Mouse (Mus musculus) lung, embryonic 16.5 days (tissue): ENCODE data around the gene U90926. TPM values are rescaled to one million over a fixed set of nuclear protein-coding genes. Genes with fewer than 3 reads are reported as not detected.

ENCODE experiments used
- ATAC-seq: fragments of 200-750 bp; cut with Nextera tagmentation; 2 replicates; pipeline ENCODE4 v1.8.0; 2017; ENCODE audit warnings: low read depth, mild to moderate bottlenecking, moderate library complexity
- H3K27ac ChIP-seq: fragments of 300-500 bp; sonication (generic); 2 replicates; pipeline ENCODE4 v1.5.1; 2014; ENCODE audit warnings: mild to moderate bottlenecking, control low read depth, low read length
- H3K27me3 ChIP-seq: fragments of 300-500 bp; sonication (generic); 2 replicates; pipeline ENCODE4 v1.6.1; 2014; ENCODE audit warnings: low read depth, low read length, mixed read lengths; ENCODE audit not compliant: control insufficient read depth, insufficient read depth
- H3K36me3 ChIP-seq: fragments of 300-500 bp; sonication (generic); 2 replicates; pipeline ENCODE4 v1.6.1; 2014; ENCODE audit warnings: low read length; ENCODE audit not compliant: control insufficient read depth, insufficient read depth
- H3K4me1 ChIP-seq: fragments of 300-500 bp; sonication (generic); replicated peaks from 2 replicates; pipeline ENCODE4 v1.6.1; 2014; ENCODE audit warnings: low read length, mixed read lengths; ENCODE audit not compliant: control insufficient read depth, insufficient read depth
- H3K4me2 ChIP-seq: fragments of 300-500 bp; sonication (generic); 2 replicates; pipeline ENCODE4 v1.6.1; 2014; ENCODE audit warnings: low read depth, low read length, control low read depth
- H3K4me3 ChIP-seq: fragments of 300-500 bp; sonication (generic); 2 replicates; pipeline ENCODE4 v1.5.1; 2014; ENCODE audit warnings: mild to moderate bottlenecking, low read length, control low read depth
- H3K9ac ChIP-seq: fragments of 300-500 bp; sonication (generic); 2 replicates; pipeline ENCODE4 v1.6.1; 2014; ENCODE audit warnings: low read length, control low read depth
- H3K9me3 ChIP-seq: fragments of 300-500 bp; sonication (generic); 2 replicates; pipeline ENCODE4 v1.6.1; 2016; ENCODE audit warnings: low read length; ENCODE audit not compliant: control insufficient read depth
- WGBS: fragments of 180-500 bp; shearing (Covaris S2); extraction: QIAGEN DNeasy Blood & Tissue Kit; methylation state at CpG from one replicate; pipeline ENCODE4 v1.1.7; 2014; 5-methylcytosine and 5-hydroxymethylcytosine counted together
- polyA plus RNA-seq: library from polyadenylated mRNA; unstranded; fragments of >200 nt; fragmentation: Nextera tagmentation; extraction: Ambion mirVana; gene quantifications from 2 replicates; pipeline ENCODE4 v1.2.1, GENCODE M21; 2015

The U90926 gene
- polyA plus RNA-seq, 1 experiment from 2014 or later = not detected

DNA sequence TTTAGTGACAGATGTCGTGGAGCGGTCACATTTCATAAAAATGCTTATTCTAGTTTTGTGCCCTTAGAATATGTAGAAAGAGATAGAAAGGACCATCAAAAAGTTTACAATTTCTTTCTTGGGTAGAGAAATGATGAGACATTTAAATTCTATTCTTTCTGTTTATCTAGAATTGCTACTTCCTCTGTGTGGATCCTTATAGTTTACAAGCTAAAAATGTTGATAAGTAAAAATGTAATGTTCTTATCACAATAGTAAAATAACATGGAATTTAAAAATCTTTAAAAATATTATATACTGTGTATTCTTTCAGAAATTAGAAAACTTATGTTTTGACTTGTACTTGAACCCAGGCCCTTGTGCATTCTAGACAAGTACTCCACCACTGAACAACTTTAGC is 29.7 kb upstream of the U90926 start:
- Histone ChIP-seq H3K27me3 (no peaks in the 10 kb centered on the region), H3K27ac (no peak overlapping the region), H3K9me3 (no peaks in the 10 kb centered on the region), H3K4me2 (no peak overlapping the region), H3K9ac (no peak overlapping the region), H3K4me1 (no peaks in the 10 kb centered on the region), H3K36me3 (no peaks in the 10 kb centered on the region), H3K4me3 (no peak overlapping the region)
- no peak for ATAC-seq
- WGBS = 96% methylated on average over 2 of the region's 2 CpGs

DNA sequence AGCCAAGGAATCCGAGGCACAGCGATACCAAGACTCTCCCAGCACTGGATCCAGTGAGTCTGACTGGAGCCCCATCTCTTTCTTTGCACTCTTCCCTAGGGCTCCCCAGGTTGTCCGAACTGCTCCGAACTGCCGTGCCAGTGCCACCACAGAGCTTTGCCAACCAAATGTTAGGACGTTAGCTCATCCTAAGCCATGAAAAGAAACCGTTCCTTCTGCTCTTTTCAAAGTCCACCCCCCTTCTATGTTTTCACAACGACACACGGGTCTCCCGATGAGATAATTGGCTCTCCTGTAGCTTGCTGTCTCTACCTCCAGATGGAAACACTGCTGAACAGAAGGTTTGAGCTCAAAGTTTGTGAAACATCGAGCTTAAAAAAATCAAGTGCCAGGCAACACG is 25.6 kb upstream of the U90926 start:
- no peak overlapping the region for H3K4me3 ChIP-seq
- ATAC-seq = no peak
- no peaks in the 10 kb centered on the region for H3K9me3 ChIP-seq
- no peak overlapping the region for H3K27ac ChIP-seq
- H3K9ac ChIP-seq = no peak overlapping the region
- no peaks in the 10 kb centered on the region for H3K4me1 ChIP-seq
- WGBS = 89% methylated on average over 12 of the region's 12 CpGs
- H3K4me2 ChIP-seq = no peak overlapping the region
- H3K36me3 ChIP-seq = no peaks in the 10 kb centered on the region
- H3K27me3 ChIP-seq = no peaks in the 10 kb centered on the region

DNA sequence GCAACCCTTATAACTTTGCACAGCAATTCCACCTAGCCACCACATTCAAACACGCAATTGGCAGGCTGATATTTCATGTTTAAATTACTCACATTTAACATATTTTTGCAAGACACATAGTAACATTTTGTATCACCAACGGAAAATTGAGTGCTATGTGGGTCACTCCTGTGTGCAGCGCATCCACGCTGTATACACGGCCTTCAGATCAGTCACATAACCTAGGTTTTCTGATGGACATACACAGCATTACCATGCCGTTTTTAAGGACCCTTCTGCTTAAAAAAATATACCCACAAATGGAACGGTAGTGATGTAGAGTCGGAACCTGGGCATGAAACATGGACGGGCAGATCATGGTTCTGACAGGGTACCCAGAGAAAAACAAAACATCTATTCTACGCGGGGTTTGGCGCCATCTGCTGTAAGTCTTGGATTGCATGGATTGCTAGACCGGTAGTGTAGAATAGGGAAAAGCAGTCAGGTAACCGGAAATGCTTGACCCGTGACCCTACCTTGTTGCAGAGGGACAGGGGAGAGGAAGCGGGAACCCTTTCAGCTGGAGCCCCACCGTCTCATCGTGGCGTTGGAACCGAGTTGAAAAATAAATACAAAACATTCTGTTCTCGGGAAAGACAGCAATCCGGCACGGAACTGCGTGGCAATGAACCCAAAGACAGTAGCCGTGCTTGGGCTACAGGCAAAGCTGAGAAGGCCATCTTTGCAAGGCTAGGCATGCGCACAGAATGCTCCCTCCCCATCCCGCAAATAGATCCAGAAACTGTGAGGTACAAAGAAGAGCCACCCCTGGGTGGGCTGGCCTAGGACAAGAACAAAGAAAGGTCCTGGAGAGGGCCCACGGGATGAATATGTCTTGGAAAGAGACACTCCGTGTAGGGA is 24.4 kb upstream of the U90926 start:
- Histone ChIP-seq H3K36me3 (no peaks in the 10 kb centered on the region), H3K4me1 (no peaks in the 10 kb centered on the region; the same call in 1 of the 2 replicates), H3K9ac (no peak overlapping the region), H3K4me3 (no peak overlapping the region), H3K27me3 (no peaks in the 10 kb centered on the region), H3K4me2 (peak overlapping the region; percentile 28), H3K27ac (no peak overlapping the region), H3K9me3 (no peaks in the 10 kb centered on the region)
- ATAC-seq = peak; percentile 23; the same call in 1 of the 2 replicates
- WGBS = 35% methylated on average over 29 of the region's 29 CpGs

DNA sequence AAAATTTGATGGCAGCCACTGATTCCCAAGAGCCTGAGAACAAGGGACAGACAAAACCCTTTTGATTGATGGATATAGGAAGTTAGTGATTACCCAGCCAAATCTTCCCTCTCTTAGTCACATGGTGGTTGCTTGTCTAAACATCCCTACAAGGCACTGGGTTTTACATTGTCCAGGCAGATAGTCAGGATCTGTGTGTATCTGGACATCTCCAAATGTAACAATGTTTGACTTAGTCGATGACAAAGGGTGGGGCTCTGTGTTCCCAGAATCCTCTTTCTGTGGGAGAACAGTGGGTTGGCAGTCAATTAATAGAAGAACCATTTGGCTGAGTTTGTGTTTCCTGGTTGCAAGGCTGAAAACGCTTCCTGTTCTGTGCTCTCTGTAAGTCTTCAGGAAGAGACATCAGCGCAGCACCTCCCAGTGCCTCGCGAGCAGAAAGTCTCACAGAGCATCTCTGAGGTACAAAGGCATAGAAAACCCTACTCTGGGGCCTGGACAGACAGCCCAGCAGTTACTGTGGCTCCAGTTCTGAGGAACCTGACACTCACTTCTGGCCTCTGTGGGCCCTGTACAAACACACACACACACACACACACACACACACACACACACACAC is 19.8 kb upstream of the U90926 start:
- H3K36me3 ChIP-seq = no peaks in the 10 kb centered on the region
- H3K4me3 ChIP-seq = no peak overlapping the region
- H3K4me2 ChIP-seq = no peak overlapping the region
- peak; percentile 65 for ATAC-seq
- no peak overlapping the region for H3K9ac ChIP-seq
- H3K4me1 ChIP-seq = no peaks in the 10 kb centered on the region; the same call in 1 of the 2 replicates
- H3K27me3 ChIP-seq = no peaks in the 10 kb centered on the region
- no peak overlapping the region; the same call in 1 of the 2 replicates for H3K27ac ChIP-seq
- WGBS = 29% methylated on average over 5 of the region's 5 CpGs
- H3K9me3 ChIP-seq = no peaks in the 10 kb centered on the region

DNA sequence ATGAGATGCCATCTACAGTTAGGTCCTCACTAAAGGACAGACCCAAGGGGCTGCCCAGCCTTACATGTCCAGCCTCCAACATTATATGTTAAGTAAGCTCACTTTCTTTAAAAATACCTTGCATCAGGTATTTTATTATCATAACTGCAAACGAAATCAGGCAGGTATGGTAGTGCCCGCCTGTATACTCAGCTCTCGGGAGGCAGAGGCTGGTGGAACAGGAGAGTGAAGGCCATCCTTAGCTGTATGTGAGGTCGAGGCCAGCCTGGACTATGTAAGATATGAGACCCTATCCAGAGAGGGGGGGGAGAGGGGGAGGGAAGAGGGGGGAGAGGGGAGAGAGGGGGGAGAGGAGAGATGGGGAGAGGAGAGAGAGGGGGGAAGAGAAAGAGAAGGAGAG is 18.2 kb upstream of the U90926 start:
- Histone ChIP-seq H3K27ac (no peak overlapping the region), H3K36me3 (no peaks in the 10 kb centered on the region), H3K4me3 (no peak overlapping the region), H3K4me1 (no peaks in the 10 kb centered on the region; the same call in 1 of the 2 replicates), H3K9ac (no peak overlapping the region), H3K27me3 (no peaks in the 10 kb centered on the region), H3K4me2 (no peak overlapping the region), H3K9me3 (no peaks in the 10 kb centered on the region)
- 77% methylated on average over 4 of the region's 4 CpGs for WGBS
- no peak for ATAC-seq

DNA sequence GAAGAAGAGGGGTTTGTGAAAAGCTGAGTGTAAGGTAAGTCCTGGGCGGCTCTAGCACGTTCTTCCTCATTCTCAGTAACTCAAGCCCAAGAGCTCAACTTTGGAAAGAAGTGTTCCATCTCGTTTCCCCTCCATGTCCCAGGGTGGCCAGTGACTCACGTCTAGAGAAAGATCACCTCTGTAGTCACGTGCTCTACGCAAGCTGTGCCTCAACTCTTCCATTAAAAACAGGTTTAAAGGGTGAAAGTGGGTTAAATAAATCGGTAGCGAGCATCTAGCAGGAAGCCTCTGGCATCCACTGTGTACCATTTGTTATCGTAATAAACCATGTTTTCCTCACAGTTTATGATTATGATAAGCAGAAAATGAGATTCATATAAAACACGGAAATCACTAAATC is 16.6 kb upstream of the U90926 start:
- 69% methylated on average over 10 of the region's 10 CpGs for WGBS
- no peaks in the 10 kb centered on the region for H3K27me3 ChIP-seq
- no peaks in the 10 kb centered on the region; the same call in 1 of the 2 replicates for H3K4me1 ChIP-seq
- H3K9me3 ChIP-seq = no peaks in the 10 kb centered on the region
- no peak overlapping the region for H3K4me2 ChIP-seq
- H3K9ac ChIP-seq = no peak overlapping the region
- H3K36me3 ChIP-seq = no peaks in the 10 kb centered on the region
- H3K27ac ChIP-seq = no peak overlapping the region
- H3K4me3 ChIP-seq = no peak overlapping the region
- ATAC-seq = no peak

DNA sequence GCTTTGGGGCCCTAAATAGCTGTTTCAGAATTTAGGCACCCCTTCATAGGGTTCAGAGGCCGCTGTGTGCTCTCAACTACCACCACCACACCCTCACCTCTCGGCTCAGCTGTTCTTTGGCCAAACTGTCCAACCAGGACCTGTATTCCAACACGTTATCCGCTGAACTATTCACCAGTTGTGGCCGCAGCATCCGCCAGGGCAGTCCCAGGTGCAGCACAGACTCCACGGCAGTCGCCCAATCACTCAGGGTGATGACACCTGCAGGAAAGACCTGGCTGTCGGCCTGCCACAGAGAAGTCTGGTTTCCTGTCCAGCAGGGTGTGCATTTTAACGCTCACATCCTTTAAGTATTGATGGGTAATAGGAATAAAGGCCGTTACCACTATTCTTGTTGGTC is 15.1 kb upstream of the U90926 start:
- H3K36me3 ChIP-seq = no peaks in the 10 kb centered on the region
- no peaks in the 10 kb centered on the region for H3K9me3 ChIP-seq
- no peak overlapping the region for H3K4me3 ChIP-seq
- no peaks in the 10 kb centered on the region for H3K27me3 ChIP-seq
- H3K4me2 ChIP-seq = no peak overlapping the region
- no peak overlapping the region for H3K27ac ChIP-seq
- 69% methylated on average over 11 of the region's 11 CpGs for WGBS
- no peaks in the 10 kb centered on the region; the same call in 1 of the 2 replicates for H3K4me1 ChIP-seq
- no peak for ATAC-seq
- H3K9ac ChIP-seq = no peak overlapping the region

DNA sequence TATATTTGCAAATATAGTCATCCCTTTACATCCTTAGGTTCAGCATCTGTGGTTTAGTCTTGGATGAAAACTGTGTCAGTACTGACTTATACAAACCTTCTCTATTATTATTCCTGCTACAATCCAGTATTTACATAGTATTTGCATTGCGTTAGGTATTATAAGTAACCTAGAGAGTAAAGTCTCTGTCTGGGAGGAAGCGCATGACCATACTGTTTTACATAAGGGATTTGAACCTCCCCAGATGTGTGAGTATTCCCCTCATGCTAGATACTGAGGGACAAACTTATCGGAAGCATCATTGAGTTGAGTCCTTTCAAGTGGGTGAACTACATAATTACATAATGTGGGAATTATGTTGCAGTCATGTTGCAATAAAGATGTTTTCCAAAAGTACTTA is 14.3 kb upstream of the U90926 start:
- no peak overlapping the region for H3K27ac ChIP-seq
- no peak for ATAC-seq
- H3K36me3 ChIP-seq = no peaks in the 10 kb centered on the region
- no peaks in the 10 kb centered on the region for H3K27me3 ChIP-seq
- no peak overlapping the region for H3K4me3 ChIP-seq
- H3K9me3 ChIP-seq = no peaks in the 10 kb centered on the region
- no peak overlapping the region for H3K9ac ChIP-seq
- WGBS = 89% methylated on average over 3 of the region's 3 CpGs
- H3K4me1 ChIP-seq = no peaks in the 10 kb centered on the region
- H3K4me2 ChIP-seq = no peak overlapping the region

DNA sequence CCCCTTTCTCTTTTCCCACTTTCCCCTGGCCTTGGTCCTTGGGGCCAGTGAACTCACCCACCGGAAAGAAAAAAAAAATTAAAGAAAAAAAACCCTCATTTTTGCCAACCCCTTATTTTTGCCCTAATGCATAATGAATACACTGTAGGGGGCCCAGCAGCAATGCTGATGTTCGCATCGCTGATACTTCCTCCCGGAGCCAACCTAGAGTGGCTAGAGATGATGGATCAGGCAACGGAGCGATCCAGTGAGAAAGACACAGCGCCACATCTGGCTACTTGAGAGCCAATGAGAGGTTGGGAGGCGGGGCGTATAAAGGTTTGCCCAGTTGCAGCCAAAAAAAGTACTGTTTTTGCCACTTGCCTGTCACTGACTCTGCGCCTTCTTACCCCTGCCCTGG is 13.6 kb upstream of the U90926 start:
- Histone ChIP-seq H3K36me3 (no peaks in the 10 kb centered on the region), H3K4me1 (no peaks in the 10 kb centered on the region), H3K27me3 (no peaks in the 10 kb centered on the region), H3K9me3 (no peaks in the 10 kb centered on the region), H3K4me3 (no peak overlapping the region), H3K9ac (no peak overlapping the region), H3K27ac (no peak overlapping the region), H3K4me2 (no peak overlapping the region)
- ATAC-seq = no peak
- 26% methylated on average over 10 of the region's 10 CpGs for WGBS
